Mouse (Mus musculus) left cerebral cortex, postnatal 36 days (tissue): ENCODE results near the gene Pink1. TPM values are rescaled to one million over a fixed set of nuclear protein-coding genes. Genes with fewer than 3 reads are reported as not detected.
A peak's percentile ranks its signal among the peaks of the same experiment; 100 is the strongest.

ENCODE experiments used
- DNase-seq, 2 experiments: peaks; one replicate each; pipeline ENCODE4 v3.0.0; 2021 to 2022; ENCODE audit warnings: low spot score in 2 of 2, mixed read lengths in 1 of 2
- intact Hi-C: fragments of 180-260 bp; cut with DNase I; formaldehyde crosslinking; loops from one replicate; pipeline ENCODE4 v1.15.1; 2025
- microRNA-seq: library from miRNA; unstranded; fragments of <30 nt; microRNA quantifications from one replicate; pipeline ENCODE4 v1.2.0, GENCODE M21; 2022
- total RNA-seq, 2 experiments: library from RNA; stranded (reverse); gene quantifications; 2 replicates each; pipeline ENCODE4 v1.2.3; 2021

Gene Pink1
- total RNA-seq, 2 experiments from 2014 or later: 270 to 338 TPM

- intact Hi-C loops: no loop called here
- DNase-seq: no peak
Observed at GRCm38 (mm10) chr4:138286411-138286810, 39.7 kb downstream of the Pink1 start.

- DNase-seq: peak; percentile 56 to 63
- intact Hi-C loops: no loop called here
Observed at GRCm38 (mm10) chr4:138282834-138283233, 43.3 kb downstream of the Pink1 start.

GRCm38 (mm10) chr4:138278346-138278745 is 47.8 kb downstream of the Pink1 start:
- intact Hi-C loops: no loop called here
- peak; percentile 34 to 56 for DNase-seq

DNA sequence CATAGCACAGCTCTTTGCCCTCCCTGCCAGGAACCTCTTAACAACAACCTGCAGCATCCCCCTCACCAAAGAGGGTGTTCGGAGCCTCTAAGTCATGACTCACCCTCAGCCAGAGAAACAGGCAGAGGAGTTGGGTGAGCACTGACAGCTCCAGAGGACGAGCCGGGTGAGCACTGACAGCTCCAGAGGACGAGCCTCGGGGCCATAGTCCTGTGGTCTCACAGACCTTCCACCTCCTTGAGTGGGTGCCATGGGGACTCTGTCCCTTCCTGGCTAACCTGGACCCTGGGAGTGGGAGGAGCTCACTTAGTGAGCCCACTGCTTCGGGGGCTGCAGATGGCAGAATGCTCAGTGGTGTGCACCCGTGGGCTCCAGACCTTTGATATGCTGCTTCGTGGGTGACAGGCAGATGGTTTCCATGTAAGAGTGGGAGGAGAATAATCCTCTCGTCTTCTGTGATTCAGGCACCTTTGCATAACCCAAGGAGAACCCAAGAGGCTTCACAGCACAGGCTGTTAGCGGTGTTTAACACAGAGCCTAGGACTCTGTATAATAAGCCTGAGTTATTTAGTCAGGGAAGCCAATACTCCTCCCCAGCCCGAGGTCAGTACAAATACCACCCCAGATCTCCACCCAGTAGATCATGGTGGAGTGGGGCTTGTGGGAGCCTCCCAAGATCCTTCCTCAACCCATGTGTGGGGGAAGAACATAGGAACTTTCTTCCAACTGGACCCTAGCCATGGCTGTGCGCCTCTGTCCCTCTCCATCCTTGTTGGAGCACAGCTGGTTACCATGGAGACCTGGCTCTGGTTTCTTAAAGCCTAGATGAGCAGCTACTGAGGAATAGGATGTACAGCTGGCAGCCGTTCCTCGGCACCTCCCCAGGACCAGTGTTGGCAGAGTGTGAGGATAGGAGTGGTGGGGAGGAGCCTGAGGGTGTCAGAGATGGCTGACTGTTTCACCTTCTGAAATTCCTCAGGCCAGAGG is 53.8 kb downstream of the Pink1 start:
- intact Hi-C loops: no loop called here
- peak; percentile 61 to 72 for DNase-seq

DNA sequence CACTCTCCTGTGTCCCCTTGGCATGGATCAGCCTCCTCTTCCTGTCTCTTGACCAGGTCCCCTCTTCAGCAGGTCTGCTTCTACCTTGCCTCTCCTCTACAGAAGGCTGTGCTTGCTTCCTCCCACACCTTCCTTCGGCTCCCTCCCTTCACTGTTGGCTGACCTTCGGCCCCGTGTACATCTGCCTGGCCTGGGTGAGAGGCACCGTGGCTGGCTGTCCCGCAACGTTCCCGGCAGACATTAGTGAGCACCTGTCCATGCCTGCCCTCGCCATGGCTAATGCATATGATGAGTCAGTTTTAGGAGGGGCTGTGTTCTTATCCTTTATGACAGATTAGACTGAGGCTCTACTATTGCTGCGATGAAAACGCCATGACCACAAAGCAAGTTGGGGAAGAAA is 58.2 kb downstream of the Pink1 start:
- no peak for DNase-seq
- intact Hi-C loops: no loop called here

Small RNA genes within 50 kb of the gene (microRNA-seq; reads per million reads assigned to microRNA genes)
- not detected for gene Gm27646
- 23.1 reads per million, percentile 41 among the genes with 10 or more reads in this experiment for gene Mir7019

Other genes starting within 250 kb of the Pink1 start
- 100 to 1,000 TPM; 178 to 184 TPM for gene Hp1bp3, start 110.0 kb downstream of the Pink1 start, total RNA-seq
- gene Sh2d5, start 75.9 kb downstream of the Pink1 start, total RNA-seq: 10 to 100 TPM; 66.7 to 74.0 TPM
- 10 to 100 TPM; 24.5 to 29.4 TPM for gene Kif17, start 75.9 kb downstream of the Pink1 start, total RNA-seq
- gene Ddost, start 21.6 kb downstream of the Pink1 start, total RNA-seq: 10 to 100 TPM; 84.1 to 91.4 TPM
- 1 to 10 TPM; 3.5 to 3.7 TPM for gene Cda, start 41.7 kb upstream of the Pink1 start, total RNA-seq
- 10 to 100 TPM; 27.0 to 35.4 TPM for gene Fam43b, start 70.2 kb upstream of the Pink1 start, total RNA-seq
- gene Mul1, start 108.4 kb upstream of the Pink1 start, total RNA-seq: 10 to 100 TPM; 56.4 to 58.5 TPM
- gene Camk2n1, start 128.0 kb upstream of the Pink1 start, total RNA-seq: 1,000 to 10,000 TPM; 1,236 to 1,427 TPM